Mouse (Mus musculus): ENCODE measurements around the gene Prrg3. TPM values are rescaled to one million over a fixed set of nuclear protein-coding genes. Genes with fewer than 3 reads are reported as not detected.
"Not testable (repeated sequence)": the region's sequence is repeated elsewhere in the genome, so short reads cannot be mapped to it uniquely, and the experiment has no call there.

The Prrg3 gene
- polyA plus RNA-seq, 1 experiment from 2014 or later = 12.0 TPM

DNA sequence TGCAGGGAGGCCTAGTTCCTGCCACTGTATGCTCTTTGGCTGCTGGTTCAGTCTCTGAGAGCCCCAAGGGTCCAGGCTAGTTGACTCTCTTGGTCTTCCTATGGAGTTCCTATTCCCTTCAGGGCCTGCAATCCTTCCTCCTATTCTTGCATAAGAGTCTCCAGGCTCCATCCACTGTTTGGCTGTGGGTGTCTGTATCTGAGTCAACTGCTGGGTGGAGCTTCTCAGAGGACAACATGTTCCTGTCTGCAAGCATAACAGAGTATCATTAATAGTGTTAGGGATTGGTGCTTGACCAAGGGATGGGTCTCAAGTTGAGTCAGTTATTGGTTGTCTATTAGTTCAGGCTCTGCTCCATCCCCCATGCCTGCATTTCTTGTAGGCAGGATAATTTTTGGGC is 15.3 kb downstream of the Prrg3 start:
- not testable (repeated sequence) for H3K4me1 ChIP-seq (ENCODE audit: control insufficient read depth, insufficient read depth, low read length); H3K9ac ChIP-seq (replicated peaks; ENCODE audit: low read depth, low read length); H3K9me3 ChIP-seq (ENCODE audit: control insufficient read depth, low read depth, low read length); ATAC-seq (ENCODE audit: insufficient number of reproducible peaks, insufficient read depth, low FRiP score, low read depth); H3K4me3 ChIP-seq (ENCODE audit: low read depth, low read length); H3K27me3 ChIP-seq (ENCODE audit: control insufficient read depth, insufficient read depth, low read length); H3K4me2 ChIP-seq (replicated peaks; ENCODE audit: low read depth, low read length); H3K27ac ChIP-seq (ENCODE audit: low read length); H3K36me3 ChIP-seq (ENCODE audit: control insufficient read depth, insufficient read depth, low read length)

DNA sequence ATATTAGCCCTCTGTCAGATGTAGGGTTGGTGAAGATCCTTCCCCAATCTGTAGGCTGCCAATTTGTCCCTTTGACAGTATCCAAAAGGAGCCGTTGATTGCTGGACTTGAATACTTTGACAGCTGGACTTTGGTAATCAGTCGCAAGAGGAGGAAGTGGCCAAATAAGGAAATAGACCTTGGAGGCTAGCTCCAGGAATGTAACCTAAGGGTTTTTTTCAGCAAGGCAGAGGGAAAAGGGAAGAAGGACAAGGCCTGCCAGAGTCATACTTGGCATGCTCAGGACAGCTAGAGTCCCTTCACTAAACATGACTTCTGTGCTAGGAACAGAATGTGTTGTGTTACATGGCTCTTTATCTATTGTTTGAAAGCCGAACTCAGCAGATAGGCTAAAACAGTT is 18.0 kb downstream of the Prrg3 start:
- Histone ChIP-seq H3K36me3 (ENCODE audit: control insufficient read depth, insufficient read depth, low read length) (no peaks in the 10 kb centered on the region), H3K9me3 (ENCODE audit: control insufficient read depth, low read depth, low read length) (no peaks in the 10 kb centered on the region), H3K4me2 (replicated peaks; ENCODE audit: low read depth, low read length) (no peak overlapping the region), H3K27me3 (ENCODE audit: control insufficient read depth, insufficient read depth, low read length) (no peaks in the 10 kb centered on the region), H3K9ac (replicated peaks; ENCODE audit: low read depth, low read length) (no peak overlapping the region), H3K4me1 (ENCODE audit: control insufficient read depth, insufficient read depth, low read length) (no peaks in the 10 kb centered on the region), H3K4me3 (ENCODE audit: low read depth, low read length) (no peak overlapping the region), H3K27ac (ENCODE audit: low read length) (no peak overlapping the region)
- ATAC-seq (ENCODE audit: insufficient number of reproducible peaks, insufficient read depth, low FRiP score, low read depth) = no peak
- 58% methylated on average over 3 of the region's 3 CpGs for WGBS

DNA sequence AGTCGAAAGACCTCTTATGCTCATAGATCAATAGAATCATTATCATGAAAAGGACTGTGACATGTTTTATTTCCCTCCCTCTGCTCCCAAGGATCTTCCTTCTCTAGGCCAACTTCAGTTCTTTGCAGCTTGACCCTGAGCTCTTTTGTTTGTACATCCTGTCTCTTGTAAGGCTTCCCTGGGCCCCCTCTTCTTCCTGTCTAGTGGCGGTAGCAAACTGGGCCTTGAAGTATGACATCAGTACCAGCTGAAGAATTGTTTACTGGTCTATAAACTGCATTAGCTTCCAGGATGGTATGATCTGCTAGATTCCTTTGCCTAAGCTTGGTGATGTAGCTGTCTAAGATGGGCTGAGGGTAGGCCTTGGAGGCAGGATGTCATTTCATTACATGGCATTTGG is 18.9 kb downstream of the Prrg3 start:
- Histone ChIP-seq H3K4me3 (ENCODE audit: low read depth, low read length) (no peak overlapping the region), H3K27ac (ENCODE audit: low read length) (no peak overlapping the region), H3K9ac (replicated peaks; ENCODE audit: low read depth, low read length) (no peak overlapping the region), H3K27me3 (ENCODE audit: control insufficient read depth, insufficient read depth, low read length) (no peaks in the 10 kb centered on the region), H3K4me1 (ENCODE audit: control insufficient read depth, insufficient read depth, low read length) (no peaks in the 10 kb centered on the region), H3K36me3 (ENCODE audit: control insufficient read depth, insufficient read depth, low read length) (no peaks in the 10 kb centered on the region), H3K9me3 (ENCODE audit: control insufficient read depth, low read depth, low read length) (no peaks in the 10 kb centered on the region), H3K4me2 (replicated peaks; ENCODE audit: low read depth, low read length) (no peak overlapping the region)
- no peak for ATAC-seq (ENCODE audit: insufficient number of reproducible peaks, insufficient read depth, low FRiP score, low read depth)
- WGBS = 76% methylated on average over 2 of the region's 2 CpGs

DNA sequence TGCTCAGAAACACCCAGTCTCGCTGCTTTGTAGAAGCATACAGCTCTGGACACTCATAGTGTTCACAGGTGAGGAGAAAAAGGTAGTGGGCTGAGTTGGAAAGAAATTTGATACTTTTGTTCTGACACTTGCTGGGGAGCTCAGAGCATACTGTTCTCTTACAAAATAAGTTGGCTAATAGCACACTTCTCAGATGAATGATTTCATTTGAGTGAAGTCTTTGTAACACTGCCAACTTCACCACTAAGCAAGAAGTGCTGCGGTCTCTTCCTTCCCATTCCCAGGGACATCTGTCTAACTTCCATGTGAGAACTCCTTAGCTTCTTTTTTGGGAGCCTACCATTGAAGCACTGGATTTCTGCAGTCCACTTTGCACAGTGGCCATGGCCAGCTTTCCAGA is 20.8 kb downstream of the Prrg3 start:
- no peak for ATAC-seq (ENCODE audit: insufficient number of reproducible peaks, insufficient read depth, low FRiP score, low read depth)
- H3K27ac ChIP-seq (ENCODE audit: low read length) = no peak overlapping the region
- no peaks in the 10 kb centered on the region for H3K4me1 ChIP-seq (ENCODE audit: control insufficient read depth, insufficient read depth, low read length)
- no peak overlapping the region for H3K9ac ChIP-seq (replicated peaks; ENCODE audit: low read depth, low read length)
- WGBS = 65% methylated on average over 2 of the region's 2 CpGs
- no peaks in the 10 kb centered on the region for H3K9me3 ChIP-seq (ENCODE audit: control insufficient read depth, low read depth, low read length)
- H3K4me3 ChIP-seq (ENCODE audit: low read depth, low read length) = no peak overlapping the region
- no peak overlapping the region for H3K4me2 ChIP-seq (replicated peaks; ENCODE audit: low read depth, low read length)
- no peaks in the 10 kb centered on the region for H3K27me3 ChIP-seq (ENCODE audit: control insufficient read depth, insufficient read depth, low read length)
- H3K36me3 ChIP-seq (ENCODE audit: control insufficient read depth, insufficient read depth, low read length) = no peaks in the 10 kb centered on the region

DNA sequence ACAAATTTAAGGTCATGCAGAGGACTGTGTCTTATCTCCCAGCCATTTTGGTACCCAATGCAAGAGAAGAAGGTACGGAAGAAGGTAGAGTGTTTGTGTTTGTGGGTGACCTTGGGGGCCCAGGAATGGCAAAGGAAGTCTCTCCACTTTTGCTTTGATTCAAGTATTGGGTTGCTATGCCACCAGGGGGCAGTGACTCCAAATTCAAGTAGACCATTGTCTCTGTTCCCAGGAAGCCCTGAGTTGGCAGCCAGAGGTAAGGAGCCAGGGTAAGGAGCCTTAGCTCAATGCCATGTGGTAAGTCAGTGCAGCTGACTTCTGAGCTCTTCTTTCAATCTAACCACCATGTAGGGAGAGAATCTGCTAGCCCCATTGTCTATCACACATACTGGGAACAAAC is 21.4 kb downstream of the Prrg3 start:
- Histone ChIP-seq H3K36me3 (ENCODE audit: control insufficient read depth, insufficient read depth, low read length) (no peaks in the 10 kb centered on the region), H3K27ac (ENCODE audit: low read length) (no peak overlapping the region), H3K4me1 (ENCODE audit: control insufficient read depth, insufficient read depth, low read length) (no peaks in the 10 kb centered on the region), H3K9me3 (ENCODE audit: control insufficient read depth, low read depth, low read length) (no peaks in the 10 kb centered on the region), H3K4me2 (replicated peaks; ENCODE audit: low read depth, low read length) (no peak overlapping the region), H3K9ac (replicated peaks; ENCODE audit: low read depth, low read length) (no peak overlapping the region), H3K27me3 (ENCODE audit: control insufficient read depth, insufficient read depth, low read length) (no peaks in the 10 kb centered on the region), H3K4me3 (ENCODE audit: low read depth, low read length) (no peak overlapping the region)
- WGBS = 89% methylated on average over 1 of the region's 1 CpGs
- ATAC-seq (ENCODE audit: insufficient number of reproducible peaks, insufficient read depth, low FRiP score, low read depth) = no peak

DNA sequence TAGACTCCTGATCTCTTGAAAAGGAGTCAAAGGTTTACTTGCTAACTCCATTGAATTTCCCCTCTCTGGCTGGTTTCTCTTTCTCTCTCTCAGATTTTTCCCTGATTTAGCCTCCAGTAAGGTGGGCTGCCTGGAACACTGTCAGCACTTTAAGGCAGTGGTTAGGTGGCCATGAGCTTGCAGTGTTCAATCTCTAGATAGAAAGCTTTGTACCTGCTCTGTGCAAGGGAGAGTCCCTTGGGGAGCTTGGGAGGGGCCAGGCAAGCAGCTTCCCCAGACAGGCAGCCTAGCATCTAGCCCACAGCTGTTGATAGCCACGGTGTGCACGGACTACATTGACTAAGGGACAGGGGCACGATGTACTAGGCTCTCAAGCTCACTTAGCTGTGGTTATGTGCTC is 29.1 kb downstream of the Prrg3 start, which contains the start of gene Cnga2:
Cnga2 (plus strand) TSS at position 301 of the 400 bp plus-strand sequence.
- Histone ChIP-seq H3K27ac (ENCODE audit: low read length) (no peak within 1 kb of the TSS), H3K4me2 (replicated peaks; ENCODE audit: low read depth, low read length) (no peak within 1 kb of the TSS), H3K36me3 (ENCODE audit: control insufficient read depth, insufficient read depth, low read length) (no peaks in the 10 kb centered on the region), H3K9me3 (ENCODE audit: control insufficient read depth, low read depth, low read length) (no peaks in the 10 kb centered on the region), H3K27me3 (ENCODE audit: control insufficient read depth, insufficient read depth, low read length) (no peaks in the 10 kb centered on the region), H3K4me1 (ENCODE audit: control insufficient read depth, insufficient read depth, low read length) (no peaks in the 10 kb centered on the region), H3K9ac (replicated peaks; ENCODE audit: low read depth, low read length) (no peak within 1 kb of the TSS), H3K4me3 (ENCODE audit: low read depth, low read length) (no peak within 1 kb of the TSS)
- 75% methylated on average over 3 of the region's 3 CpGs for WGBS
- no peak for ATAC-seq (ENCODE audit: insufficient number of reproducible peaks, insufficient read depth, low FRiP score, low read depth)

DNA sequence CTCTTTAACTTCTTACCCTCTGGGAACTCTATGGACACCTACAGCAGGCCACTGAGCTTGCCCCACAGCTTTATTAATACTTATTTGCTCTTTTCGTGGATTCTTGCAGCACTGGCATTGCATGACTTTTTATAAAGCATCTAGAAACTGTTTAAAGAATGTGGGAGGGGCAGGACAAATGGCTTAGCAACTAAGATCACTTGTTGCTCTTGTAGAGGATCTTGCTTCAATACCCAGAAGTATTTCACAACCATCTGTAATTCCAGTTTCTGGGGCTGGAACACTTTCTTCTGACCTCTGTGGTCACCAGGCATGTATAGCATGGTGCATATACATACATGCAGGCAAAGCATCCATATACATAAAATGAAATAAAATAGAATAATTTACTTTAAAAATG is 33.5 kb downstream of the Prrg3 start:
- H3K9me3 ChIP-seq (ENCODE audit: control insufficient read depth, low read depth, low read length) = no peaks in the 10 kb centered on the region
- no peak for ATAC-seq (ENCODE audit: insufficient number of reproducible peaks, insufficient read depth, low FRiP score, low read depth)
- WGBS = 46% methylated on average over 1 of the region's 1 CpGs

DNA sequence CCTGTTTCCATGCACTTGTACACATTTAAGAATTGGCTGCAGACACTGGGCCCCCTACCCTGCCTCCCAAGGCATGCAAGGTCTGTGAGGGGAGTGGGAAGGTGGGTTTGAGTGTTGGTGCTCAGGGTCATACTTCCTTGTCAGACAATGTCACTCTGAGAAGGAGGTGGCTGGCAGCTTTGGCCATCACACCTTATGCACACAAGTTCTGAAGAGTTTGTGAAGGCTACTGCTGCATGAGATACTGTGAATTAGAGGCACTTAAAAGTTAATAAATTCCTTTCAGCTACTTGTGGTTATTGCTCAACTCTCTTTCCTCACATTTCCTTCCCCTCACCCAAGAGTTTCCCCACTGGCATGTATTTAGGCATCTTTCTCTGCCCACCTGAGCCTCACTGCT is 47.5 kb downstream of the Prrg3 start:
- Histone ChIP-seq H3K4me3 (ENCODE audit: low read depth, low read length) (no peak overlapping the region), H3K9ac (replicated peaks; ENCODE audit: low read depth, low read length) (no peak overlapping the region), H3K4me1 (ENCODE audit: control insufficient read depth, insufficient read depth, low read length) (no peaks in the 10 kb centered on the region), H3K27ac (ENCODE audit: low read length) (no peak overlapping the region), H3K4me2 (replicated peaks; ENCODE audit: low read depth, low read length) (no peak overlapping the region), H3K27me3 (ENCODE audit: control insufficient read depth, insufficient read depth, low read length) (no peaks in the 10 kb centered on the region), H3K9me3 (ENCODE audit: control insufficient read depth, low read depth, low read length) (no peaks in the 10 kb centered on the region), H3K36me3 (ENCODE audit: control insufficient read depth, insufficient read depth, low read length) (no peaks in the 10 kb centered on the region)
- no peak for ATAC-seq (ENCODE audit: insufficient number of reproducible peaks, insufficient read depth, low FRiP score, low read depth)

More for the DNA sequence above, 33.5 kb downstream of the Prrg3 start:
- H3K9ac ChIP-seq (replicated peaks; ENCODE audit: low read depth, low read length) = no peak overlapping the region
- no peaks in the 10 kb centered on the region for H3K27me3 ChIP-seq (ENCODE audit: control insufficient read depth, insufficient read depth, low read length)
- H3K27ac ChIP-seq (ENCODE audit: low read length) = no peak overlapping the region
- no peaks in the 10 kb centered on the region for H3K4me1 ChIP-seq (ENCODE audit: control insufficient read depth, insufficient read depth, low read length)
- H3K36me3 ChIP-seq (ENCODE audit: control insufficient read depth, insufficient read depth, low read length) = no peaks in the 10 kb centered on the region
- H3K4me2 ChIP-seq (replicated peaks; ENCODE audit: low read depth, low read length) = no peak overlapping the region
- H3K4me3 ChIP-seq (ENCODE audit: low read depth, low read length) = no peak overlapping the region

DNA sequence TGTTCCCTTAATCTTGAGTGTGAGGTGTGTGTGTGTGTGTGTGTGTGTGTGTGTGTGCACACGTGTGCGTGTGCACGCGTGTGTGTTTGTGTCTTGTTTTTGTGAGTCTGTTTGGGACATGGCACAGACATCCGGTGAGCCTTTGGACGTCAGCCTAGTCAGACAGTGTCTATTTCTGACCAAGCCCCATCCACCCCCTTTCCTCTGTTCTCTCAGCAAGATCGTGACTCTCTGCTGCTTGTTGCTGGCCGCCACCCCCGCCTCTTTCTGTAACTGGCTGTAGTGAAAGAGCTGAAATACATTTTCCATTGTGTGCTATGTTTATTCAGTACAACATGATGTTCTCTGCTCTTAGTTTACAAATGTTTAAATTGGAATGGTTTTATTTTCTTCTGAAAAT is 49.8 kb downstream of the Prrg3 start:
- no peaks in the 10 kb centered on the region for H3K9me3 ChIP-seq (ENCODE audit: control insufficient read depth, low read depth, low read length)
- no peaks in the 10 kb centered on the region for H3K27me3 ChIP-seq (ENCODE audit: control insufficient read depth, insufficient read depth, low read length)
- no peaks in the 10 kb centered on the region for H3K4me1 ChIP-seq (ENCODE audit: control insufficient read depth, insufficient read depth, low read length)
- no peak overlapping the region for H3K4me2 ChIP-seq (replicated peaks; ENCODE audit: low read depth, low read length)
- no peak for ATAC-seq (ENCODE audit: insufficient number of reproducible peaks, insufficient read depth, low FRiP score, low read depth)
- H3K27ac ChIP-seq (ENCODE audit: low read length) = no peak overlapping the region
- no peak overlapping the region for H3K9ac ChIP-seq (replicated peaks; ENCODE audit: low read depth, low read length)
- H3K4me3 ChIP-seq (ENCODE audit: low read depth, low read length) = no peak overlapping the region
- no peaks in the 10 kb centered on the region for H3K36me3 ChIP-seq (ENCODE audit: control insufficient read depth, insufficient read depth, low read length)
- WGBS = 65% methylated on average over 9 of the region's 9 CpGs
